Mouse (Mus musculus): ENCODE results near the gene Gm3139. TPM values are rescaled to one million over a fixed set of nuclear protein-coding genes. Genes with fewer than 3 reads are reported as not detected.
"Not testable (repeated sequence)": the region's sequence is repeated elsewhere in the genome, so short reads cannot be mapped to it uniquely, and the experiment has no call there.

The Gm3139 gene
- not detected in 2 replicates for total RNA-seq (2015)
- not detected in 2 replicates for total RNA-seq (2017)

- ATAC-seq (ENCODE audit: poor library complexity, severe bottlenecking): not testable (repeated sequence)
Measured at GRCm38 (mm10) chr5:94525987-94526386, at the start of gene Gm3139. Gm3139 (plus strand) TSS chr5:94526287.

Other genes starting within 250 kb of the Gm3139 start
- not detected in 2 replicates for gene A430089I19Rik, start 219.5 kb upstream of the Gm3139 start, total RNA-seq (2015)
- gene A430089I19Rik, start 219.5 kb upstream of the Gm3139 start, total RNA-seq (2017): not detected in 2 replicates
- gene Gm6502, start 211.9 kb upstream of the Gm3139 start, total RNA-seq (2015): not detected in 2 replicates
- not detected in 2 replicates for gene Gm6502, start 211.9 kb upstream of the Gm3139 start, total RNA-seq (2017)
- not detected in 2 replicates for gene AA792892, start 186.5 kb upstream of the Gm3139 start, total RNA-seq (2015)
- gene AA792892, start 186.5 kb upstream of the Gm3139 start, total RNA-seq (2017): not detected in 2 replicates
- gene Gm7682, start 80.5 kb upstream of the Gm3139 start, total RNA-seq (2015): not detected in 2 replicates
- not detected in 2 replicates for gene Gm7682, start 80.5 kb upstream of the Gm3139 start, total RNA-seq (2017)
- not detected in 2 replicates for gene Gm3147, start 90.1 kb downstream of the Gm3139 start, total RNA-seq (2015)
- gene Gm3147, start 90.1 kb downstream of the Gm3139 start, total RNA-seq (2017): not detected in 2 replicates
- gene Gm6509, start 97.7 kb downstream of the Gm3139 start, total RNA-seq (2015): not detected in 2 replicates
- gene Gm6509, start 97.7 kb downstream of the Gm3139 start, total RNA-seq (2017): not detected in 2 replicates
- not detected in 2 replicates for gene Gm6205, start 122.1 kb downstream of the Gm3139 start, total RNA-seq (2015)
- gene Gm6205, start 122.1 kb downstream of the Gm3139 start, total RNA-seq (2017): not detected in 2 replicates

Data from megakaryocyte, adult 5-6 weeks (primary cell).